Mouse (Mus musculus): ENCODE measurements around the gene Gm28038.

GRCm38 (mm10) chr2:30247681-30248080, 33.2 kb upstream of the Gm28038 start:
- TF ChIP-seq CTCF (IDR thresholded peaks at IDR 0.05; ENCODE audit: borderline replicate concordance, extremely low read depth, insufficient read depth, insufficient read length) (no peak), POLR2A (IDR thresholded peaks at IDR 0.05; ENCODE audit: borderline replicate concordance, extremely low read depth, insufficient read depth, insufficient read length, poor library complexity, severe bottlenecking) (no peak)
